Mouse (Mus musculus): ENCODE measurements at regions not wholly inside any gene's neighbourhood (a gene's known extent, or its start where the extent isn't known, plus 50 kb on each side); places are given as distances from the start of the nearest gene placed in this dataset.

- Histone ChIP-seq H3K9me3 (ENCODE audit: low read length) (peaks cover 40% of the 10 kb centered on the region), H3K4me1 (replicated peaks; ENCODE audit: low read depth, low read length) (no peaks in the 10 kb centered on the region), H3K27me3 (ENCODE audit: insufficient read depth, low read length) (no peaks in the 10 kb centered on the region), H3K36me3 (ENCODE audit: insufficient read depth, low read length) (no peaks in the 10 kb centered on the region), H3K4me3 (replicated peaks; ENCODE audit: low read length) (no peak overlapping the region)
- TF ChIP-seq NANOG (IDR thresholded peaks at IDR 0.05; ENCODE audit: borderline replicate concordance, low read length): no peak
- no peak for TF ChIP-seq POU5F1 (IDR thresholded peaks at IDR 0.05; ENCODE audit: borderline replicate concordance, low read length)
- TF ChIP-seq CTCF (conservative IDR thresholded peaks at IDR 0.05; ENCODE audit: low read length): no peak
Measured at GRCm38 (mm10) chr14:105447088-105447487, 188.7 kb downstream of the Ndfip2 start.

GRCm38 (mm10) chr14:105435343-105435742 lies 177.0 kb downstream of the Ndfip2 start:
- Histone ChIP-seq H3K4me3 (replicated peaks; ENCODE audit: low read length) (no peak overlapping the region), H3K36me3 (ENCODE audit: insufficient read depth, low read length) (no peaks in the 10 kb centered on the region), H3K9me3 (ENCODE audit: low read length) (peaks cover 48% of the 10 kb centered on the region), H3K4me1 (replicated peaks; ENCODE audit: low read depth, low read length) (no peaks in the 10 kb centered on the region), H3K27me3 (ENCODE audit: insufficient read depth, low read length) (no peaks in the 10 kb centered on the region)
- TF ChIP-seq POU5F1 (IDR thresholded peaks at IDR 0.05; ENCODE audit: borderline replicate concordance, low read length) (no peak), CTCF (conservative IDR thresholded peaks at IDR 0.05; ENCODE audit: low read length) (no peak)

GRCm38 (mm10) chr14:105433456-105433855 lies 175.1 kb downstream of the Ndfip2 start:
- TF ChIP-seq CTCF (conservative IDR thresholded peaks at IDR 0.05; ENCODE audit: low read length) (no peak), POU5F1 (IDR thresholded peaks at IDR 0.05; ENCODE audit: borderline replicate concordance, low read length) (no peak), NANOG (IDR thresholded peaks at IDR 0.05; ENCODE audit: borderline replicate concordance, low read length) (no peak)
- Histone ChIP-seq H3K9me3 (ENCODE audit: low read length) (peaks cover 29% of the 10 kb centered on the region), H3K36me3 (ENCODE audit: insufficient read depth, low read length) (no peaks in the 10 kb centered on the region)

GRCm38 (mm10) chr14:105432670-105433069 lies 174.3 kb downstream of the Ndfip2 start:
- Histone ChIP-seq H3K9me3 (ENCODE audit: low read length) (peaks cover 29% of the 10 kb centered on the region), H3K36me3 (ENCODE audit: insufficient read depth, low read length) (no peaks in the 10 kb centered on the region), H3K4me1 (replicated peaks; ENCODE audit: low read depth, low read length) (peaks cover 5% of the 10 kb centered on the region), H3K27me3 (ENCODE audit: insufficient read depth, low read length) (no peaks in the 10 kb centered on the region), H3K4me3 (replicated peaks; ENCODE audit: low read length) (no peak overlapping the region)
- TF ChIP-seq POU5F1 (IDR thresholded peaks at IDR 0.05; ENCODE audit: borderline replicate concordance, low read length): no peak
- no peak for TF ChIP-seq CTCF (conservative IDR thresholded peaks at IDR 0.05; ENCODE audit: low read length)
- no peak for TF ChIP-seq NANOG (IDR thresholded peaks at IDR 0.05; ENCODE audit: borderline replicate concordance, low read length)

More at GRCm38 (mm10) chr14:105433456-105433855, 175.1 kb downstream of the Ndfip2 start:
- H3K4me1 ChIP-seq (replicated peaks; ENCODE audit: low read depth, low read length): no peaks in the 10 kb centered on the region
- H3K27me3 ChIP-seq (ENCODE audit: insufficient read depth, low read length): no peaks in the 10 kb centered on the region
- no peak overlapping the region for H3K4me3 ChIP-seq (replicated peaks; ENCODE audit: low read length)

- H3K4me1 ChIP-seq (replicated peaks; ENCODE audit: low read depth, low read length): peaks cover 15% of the 10 kb centered on the region
- H3K9me3 ChIP-seq (ENCODE audit: low read length): peaks cover 22% of the 10 kb centered on the region
- TF ChIP-seq POU5F1 (IDR thresholded peaks at IDR 0.05; ENCODE audit: borderline replicate concordance, low read length) (no peak), NANOG (IDR thresholded peaks at IDR 0.05; ENCODE audit: borderline replicate concordance, low read length) (no peak), CTCF (conservative IDR thresholded peaks at IDR 0.05; ENCODE audit: low read length) (no peak)
Measured at GRCm38 (mm10) chr14:105431584-105431983, 173.2 kb downstream of the Ndfip2 start.

GRCm38 (mm10) chr14:105429664-105430257 lies 171.4 kb downstream of the Ndfip2 start:
- Histone ChIP-seq H3K36me3 (ENCODE audit: insufficient read depth, low read length) (no peaks in the 10 kb centered on the region), H3K4me3 (replicated peaks; ENCODE audit: low read length) (no peak overlapping the region), H3K27me3 (ENCODE audit: insufficient read depth, low read length) (peaks cover 14% of the 10 kb centered on the region), H3K4me1 (replicated peaks; ENCODE audit: low read depth, low read length) (peaks cover 15% of the 10 kb centered on the region), H3K9me3 (ENCODE audit: low read length) (peaks cover 17% of the 10 kb centered on the region)
- TF ChIP-seq CTCF (conservative IDR thresholded peaks at IDR 0.05; ENCODE audit: low read length) (no peak), POU5F1 (IDR thresholded peaks at IDR 0.05; ENCODE audit: borderline replicate concordance, low read length) (no peak), NANOG (IDR thresholded peaks at IDR 0.05; ENCODE audit: borderline replicate concordance, low read length) (no peak)

More at GRCm38 (mm10) chr14:105431584-105431983, 173.2 kb downstream of the Ndfip2 start:
- Histone ChIP-seq H3K27me3 (ENCODE audit: insufficient read depth, low read length) (peaks cover 5% of the 10 kb centered on the region), H3K4me3 (replicated peaks; ENCODE audit: low read length) (no peak overlapping the region), H3K36me3 (ENCODE audit: insufficient read depth, low read length) (no peaks in the 10 kb centered on the region)

- no peak for TF ChIP-seq POU5F1 (IDR thresholded peaks at IDR 0.05; ENCODE audit: borderline replicate concordance, low read length)
- TF ChIP-seq CTCF (conservative IDR thresholded peaks at IDR 0.05; ENCODE audit: low read length): no peak
- TF ChIP-seq NANOG (IDR thresholded peaks at IDR 0.05; ENCODE audit: borderline replicate concordance, low read length): no peak
- no peaks in the 10 kb centered on the region for H3K36me3 ChIP-seq (ENCODE audit: insufficient read depth, low read length)
- peaks cover 13% of the 10 kb centered on the region for H3K9me3 ChIP-seq (ENCODE audit: low read length)
- peaks cover 14% of the 10 kb centered on the region for H3K27me3 ChIP-seq (ENCODE audit: insufficient read depth, low read length)
- H3K4me3 ChIP-seq (replicated peaks; ENCODE audit: low read length): no peak overlapping the region
- peaks cover 15% of the 10 kb centered on the region for H3K4me1 ChIP-seq (replicated peaks; ENCODE audit: low read depth, low read length)
Measured at GRCm38 (mm10) chr14:105427474-105427901, 169.1 kb downstream of the Ndfip2 start.

- H3K36me3 ChIP-seq (ENCODE audit: insufficient read depth, low read length): no peaks in the 10 kb centered on the region
- peaks cover 10% of the 10 kb centered on the region for H3K9me3 ChIP-seq (ENCODE audit: low read length)
- peaks cover 15% of the 10 kb centered on the region for H3K4me1 ChIP-seq (replicated peaks; ENCODE audit: low read depth, low read length)
- TF ChIP-seq CTCF (conservative IDR thresholded peaks at IDR 0.05; ENCODE audit: low read length) (no peak), NANOG (IDR thresholded peaks at IDR 0.05; ENCODE audit: borderline replicate concordance, low read length) (no peak), POU5F1 (IDR thresholded peaks at IDR 0.05; ENCODE audit: borderline replicate concordance, low read length) (no peak)
- H3K27me3 ChIP-seq (ENCODE audit: insufficient read depth, low read length): peaks cover 14% of the 10 kb centered on the region
- no peak overlapping the region for H3K4me3 ChIP-seq (replicated peaks; ENCODE audit: low read length)
Measured at GRCm38 (mm10) chr14:105426597-105427334, 168.4 kb downstream of the Ndfip2 start.
